Mouse (Mus musculus): ENCODE data around the gene Tcn2. TPM values are rescaled to one million over a fixed set of nuclear protein-coding genes. Genes with fewer than 3 reads are reported as not detected.
"Not testable (repeated sequence)": the region's sequence is repeated elsewhere in the genome, so short reads cannot be mapped to it uniquely, and the experiment has no call there.

The Tcn2 gene
- 10 to 100 TPM; 19.6 to 20.4 TPM for total RNA-seq (2021)

GRCm38 (mm10) chr11:3931511-3932211 is at the start of gene Tcn2:
Tcn2 (minus strand) TSS chr11:3932159.
- intact Hi-C loops (cut with DNase I), result loop anchor here (10.0 kb wide), 1 partner anchor 467 kb away; no protein-coding TSS in a partner anchor
- DNase-seq (ENCODE audit: low spot score in 2 of 2), result peak; percentile 57 to 61

- intact Hi-C loops (cut with DNase I), result no loop called here
- DNase-seq (ENCODE audit: low spot score in 2 of 2), result no peak
Observed at GRCm38 (mm10) chr11:3981536-3981935, 49.6 kb upstream of the Tcn2 start.

- intact Hi-C loops (cut with DNase I), result no loop called here
- DNase-seq (ENCODE audit: low spot score in 2 of 2), result no peak
Observed at GRCm38 (mm10) chr11:3978421-3978820, 46.5 kb upstream of the Tcn2 start.

GRCm38 (mm10) chr11:3976678-3977077 is 44.7 kb upstream of the Tcn2 start, which contains the start of gene 4930556J24Rik:
4930556J24Rik (minus strand) TSS chr11:3976778.
- intact Hi-C loops (cut with DNase I), result no loop called here

GRCm38 (mm10) chr11:3974311-3974710 is 42.4 kb upstream of the Tcn2 start:
- peak in 1 of 2 experiments; percentile 20 for DNase-seq (ENCODE audit: low spot score in 2 of 2)
- intact Hi-C loops (cut with DNase I), result no loop called here

More at GRCm38 (mm10) chr11:3976678-3977077, 44.7 kb upstream of the Tcn2 start, which contains the start of gene 4930556J24Rik:
- DNase-seq (ENCODE audit: low spot score in 2 of 2), result no peak

- intact Hi-C loops (cut with DNase I), result no loop called here
- DNase-seq (ENCODE audit: low spot score in 2 of 2), result no peak
Observed at GRCm38 (mm10) chr11:3973081-3973480, 41.1 kb upstream of the Tcn2 start.

- intact Hi-C loops (cut with DNase I), result no loop called here
- no peak for DNase-seq (ENCODE audit: low spot score in 2 of 2)
Observed at GRCm38 (mm10) chr11:3970361-3970760, 38.4 kb upstream of the Tcn2 start.

GRCm38 (mm10) chr11:3969837-3970236 is 37.9 kb upstream of the Tcn2 start:
- DNase-seq (ENCODE audit: low spot score in 2 of 2), result peak in 1 of 2 experiments; percentile 23
- intact Hi-C loops (cut with DNase I), result no loop called here

- no peak for DNase-seq (ENCODE audit: low spot score in 2 of 2)
- intact Hi-C loops (cut with DNase I), result loop anchor here (5.0 kb wide), 1 partner anchor 37 kb away; no protein-coding TSS in a partner anchor
Observed at GRCm38 (mm10) chr11:3964416-3965172, 32.6 kb upstream of the Tcn2 start.

- peak; percentile 92 for DNase-seq (ENCODE audit: low spot score in 2 of 2)
- intact Hi-C loops (cut with DNase I), result loop anchor here (5.0 kb wide), 1 partner anchor 37 kb away; no protein-coding TSS in a partner anchor
Observed at GRCm38 (mm10) chr11:3963610-3964415, 31.9 kb upstream of the Tcn2 start, which contains the start of gene Pes1. Pes1 (plus strand) TSS chr11:3963975.

GRCm38 (mm10) chr11:3963155-3963554 is 31.2 kb upstream of the Tcn2 start:
- intact Hi-C loops (cut with DNase I), result loop anchor here (5.0 kb wide), 1 partner anchor 36 kb away; no protein-coding TSS in a partner anchor
- no peak for DNase-seq (ENCODE audit: low spot score in 2 of 2)

- intact Hi-C loops (cut with DNase I), result loop anchor here (5.0 kb wide), 1 partner anchor 34 kb away; no protein-coding TSS in a partner anchor
Observed at GRCm38 (mm10) chr11:3961761-3962160, 29.8 kb upstream of the Tcn2 start.

GRCm38 (mm10) chr11:3960901-3961300 is 28.9 kb upstream of the Tcn2 start:
- intact Hi-C loops (cut with DNase I), result loop anchor here (5.0 kb wide), 1 partner anchor 34 kb away; no protein-coding TSS in a partner anchor

More at GRCm38 (mm10) chr11:3961761-3962160, 29.8 kb upstream of the Tcn2 start:
- DNase-seq (ENCODE audit: low spot score in 2 of 2), result no peak

GRCm38 (mm10) chr11:3955371-3955770 is 23.4 kb upstream of the Tcn2 start:
- DNase-seq (ENCODE audit: low spot score in 2 of 2); intact Hi-C loops (cut with DNase I): not testable (repeated sequence)

More at GRCm38 (mm10) chr11:3960901-3961300, 28.9 kb upstream of the Tcn2 start:
- no peak for DNase-seq (ENCODE audit: low spot score in 2 of 2)

GRCm38 (mm10) chr11:3954876-3955275 is 22.9 kb upstream of the Tcn2 start:
- DNase-seq (ENCODE audit: low spot score in 2 of 2); intact Hi-C loops (cut with DNase I): not testable (repeated sequence)

GRCm38 (mm10) chr11:3946386-3946785 is 14.4 kb upstream of the Tcn2 start:
- DNase-seq (ENCODE audit: low spot score in 2 of 2), result no peak
- intact Hi-C loops (cut with DNase I), result no loop called here

- DNase-seq (ENCODE audit: low spot score in 2 of 2), result no peak
- intact Hi-C loops (cut with DNase I), result no loop called here
Observed at GRCm38 (mm10) chr11:3941371-3941770, 9.4 kb upstream of the Tcn2 start.

- intact Hi-C loops (cut with DNase I), result loop anchor here (10.0 kb wide), 1 partner anchor 473 kb away; no protein-coding TSS in a partner anchor
- no peak for DNase-seq (ENCODE audit: low spot score in 2 of 2)
Observed at GRCm38 (mm10) chr11:3937321-3937874, 5.4 kb upstream of the Tcn2 start.

GRCm38 (mm10) chr11:3936318-3936717 is 4.4 kb upstream of the Tcn2 start:
- no peak for DNase-seq (ENCODE audit: low spot score in 2 of 2)

More at GRCm38 (mm10) chr11:3936318-3936717, 4.4 kb upstream of the Tcn2 start:
- intact Hi-C loops (cut with DNase I), result loop anchor here (10.0 kb wide), 1 partner anchor 472 kb away; no protein-coding TSS in a partner anchor
